Mouse (Mus musculus) megakaryocyte, adult 5-6 weeks (primary cell): ENCODE measurements at regions not wholly inside any gene's neighbourhood (a gene's known extent, or its start where the extent isn't known, plus 50 kb on each side); places are given as distances from the start of the nearest gene placed in this dataset.

Source experiments
- ATAC-seq: 2 replicates; pipeline ENCODE4 v1.8.0; 2016; ENCODE audit warnings: mild to moderate bottlenecking, inconsistent platforms; ENCODE audit not compliant: poor library complexity, severe bottlenecking

- no peak for ATAC-seq
These were observed 179.5 kb upstream of the Tmem72 start for GRCm38 (mm10) chr6:116896132-116896630.

- no peak for ATAC-seq
These were observed 185.1 kb upstream of the Tmem72 start for GRCm38 (mm10) chr6:116901816-116902215.

GRCm38 (mm10) chr6:116902371-116902770, 185.7 kb upstream of the Tmem72 start:
- ATAC-seq: no peak

- no peak for ATAC-seq
These were observed 189.9 kb upstream of the Tmem72 start for GRCm38 (mm10) chr6:116906426-116907172.

- no peak for ATAC-seq
These were observed 193.9 kb upstream of the Tmem72 start for GRCm38 (mm10) chr6:116910607-116911006.

- ATAC-seq: no peak
These were observed 195.4 kb upstream of the Tmem72 start for GRCm38 (mm10) chr6:116912161-116912560.

- ATAC-seq: no peak
These were observed 197.4 kb upstream of the Tmem72 start for GRCm38 (mm10) chr6:116914073-116914472.

GRCm38 (mm10) chr6:116935024-116935423, 218.3 kb upstream of the Tmem72 start:
- ATAC-seq: no peak

- ATAC-seq: no peak
These were observed 224.9 kb upstream of the Tmem72 start for GRCm38 (mm10) chr6:116941576-116941975.

GRCm38 (mm10) chr6:116942696-116943095, 225.6 kb upstream of the Cxcl12 start:
- ATAC-seq: no peak

- ATAC-seq: no peak
These were observed 222.1 kb upstream of the Cxcl12 start for GRCm38 (mm10) chr6:116946083-116946732.

- no peak for ATAC-seq
These were observed 208.7 kb upstream of the Cxcl12 start for GRCm38 (mm10) chr6:116959611-116960010.

GRCm38 (mm10) chr6:116960641-116961040, 207.7 kb upstream of the Cxcl12 start:
- no peak for ATAC-seq

GRCm38 (mm10) chr6:116966436-116966835, 201.9 kb upstream of the Cxcl12 start:
- no peak for ATAC-seq

GRCm38 (mm10) chr6:116969381-116969910, 198.9 kb upstream of the Cxcl12 start:
- ATAC-seq: no peak

GRCm38 (mm10) chr6:116974841-116975240, 193.5 kb upstream of the Cxcl12 start:
- no peak for ATAC-seq

- no peak for ATAC-seq
These were observed 187.9 kb upstream of the Cxcl12 start for GRCm38 (mm10) chr6:116980349-116980995.

GRCm38 (mm10) chr6:116985147-116985737, 183.1 kb upstream of the Cxcl12 start:
- ATAC-seq: no peak

GRCm38 (mm10) chr6:116986266-116987000, 181.9 kb upstream of the Cxcl12 start:
- no peak for ATAC-seq

- ATAC-seq: no peak
These were observed 181.1 kb upstream of the Cxcl12 start for GRCm38 (mm10) chr6:116987243-116987642.
